Mouse (Mus musculus): ENCODE measurements around the gene Map1b. TPM values are rescaled to one million over a fixed set of nuclear protein-coding genes. Genes with fewer than 3 reads are reported as not detected.

Gene Map1b
- polyA plus RNA-seq, 2 experiments = 0.19 to 1.7 TPM

DNA sequence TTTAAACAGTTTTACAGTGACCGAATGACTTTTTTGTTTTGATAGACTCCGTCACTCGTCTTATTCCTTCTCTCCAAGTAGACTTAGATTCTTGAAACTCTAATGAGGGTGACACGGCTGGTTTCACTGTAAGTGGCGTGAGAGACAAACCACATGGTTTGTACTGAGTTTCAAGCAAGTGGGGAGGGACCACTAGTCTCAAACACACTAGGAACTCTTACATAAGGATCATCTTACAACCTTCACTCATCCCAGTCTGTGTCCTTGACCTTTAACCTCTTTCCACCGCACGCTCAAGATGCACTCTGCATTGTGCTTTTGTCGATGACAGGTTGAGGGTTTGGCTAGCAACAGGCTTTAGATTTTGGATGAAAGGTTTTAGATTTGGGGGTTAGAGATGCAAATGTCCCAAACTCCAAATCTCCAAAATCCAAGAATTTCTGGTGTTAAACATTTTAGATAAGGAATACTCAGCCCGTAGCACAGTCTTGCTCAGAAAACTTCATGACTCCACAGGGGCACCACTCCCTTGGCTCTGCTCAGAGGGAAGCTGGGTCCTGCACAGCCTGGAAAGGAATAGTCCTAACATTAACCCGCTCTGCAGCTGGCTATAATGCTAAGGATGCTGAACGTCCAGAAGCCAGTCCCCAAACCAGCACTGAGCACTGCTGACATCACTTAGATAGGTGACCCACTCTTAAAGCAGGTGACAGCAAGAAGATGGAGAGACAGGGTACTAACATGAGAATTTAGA, 10.3 kb downstream of the Map1b start:
- TF ChIP-seq EP300 (IDR thresholded peaks at IDR 0.05; ENCODE audit: low read depth) (no peak), CTCF (IDR thresholded peaks at IDR 0.05; ENCODE audit: low read depth) (no peak)
- DNase-seq (ENCODE audit: low read depth in 3 of 3, low spot score in 3 of 3) = no peak
- Histone ChIP-seq H3K9ac (replicated peaks) (no peak overlapping the region), H3K4me2 (ENCODE audit: low read depth) (no peak overlapping the region), H3K4me3 (ENCODE audit: insufficient read depth in 1 of 2, low read depth in 2 of 2, low read length in 2 of 2) (no peak overlapping the region), H3K27me3 (ENCODE audit: control insufficient read depth, insufficient read depth, low read length) (no peaks in the 10 kb centered on the region), H3K9me3 (ENCODE audit: control insufficient read depth, low read length) (no peaks in the 10 kb centered on the region), H3K36me3 (replicated peaks; ENCODE audit: control insufficient read depth, insufficient read depth, low read depth) (no peaks in the 10 kb centered on the region), H3K27ac (no peak overlapping the region), H3K4me1 (replicated peaks; ENCODE audit: control insufficient read depth in 2 of 2, insufficient read depth in 2 of 2, low read length in 1 of 2) (no peaks in the 10 kb centered on the region)
- no peak for ATAC-seq (ENCODE audit: insufficient read depth)
- 64% methylated on average over 11 of the region's 11 CpGs for WGBS (ENCODE audit: insufficient replicate concordance)

DNA sequence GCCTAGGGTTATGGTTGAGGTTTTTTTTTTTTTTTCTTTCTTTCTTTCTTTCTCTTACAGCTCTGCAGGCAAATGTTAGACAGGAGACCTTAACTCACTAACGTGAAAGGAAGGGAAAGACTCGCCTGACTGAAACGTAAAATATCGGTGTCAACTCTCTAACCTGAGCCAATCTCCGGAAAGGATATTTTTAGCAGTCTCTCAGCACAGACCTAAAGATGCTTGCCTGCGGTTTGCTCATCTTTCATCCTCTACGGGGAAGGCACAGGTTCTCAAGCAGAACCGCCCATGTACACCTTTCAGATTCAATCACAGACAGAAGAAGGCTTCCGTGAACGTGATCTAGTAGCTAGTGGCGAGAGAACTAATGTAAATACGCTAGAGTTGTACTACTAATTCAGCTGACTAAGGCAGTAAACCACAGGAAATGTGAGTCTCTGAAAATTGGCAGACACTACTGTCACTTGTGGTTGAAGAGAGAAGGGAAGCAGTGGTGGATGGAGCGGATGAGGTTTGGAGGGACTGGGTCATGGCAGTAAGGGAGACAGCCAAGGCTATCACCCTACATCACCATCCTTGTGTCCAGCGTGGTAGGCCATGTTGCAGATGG, 12.9 kb downstream of the Map1b start:
- Histone ChIP-seq H3K9ac (replicated peaks) (no peak overlapping the region), H3K36me3 (replicated peaks; ENCODE audit: control insufficient read depth, insufficient read depth, low read depth) (no peaks in the 10 kb centered on the region), H3K27ac (no peak overlapping the region), H3K4me1 (replicated peaks; ENCODE audit: control insufficient read depth in 2 of 2, insufficient read depth in 2 of 2, low read length in 1 of 2) (no peaks in the 10 kb centered on the region), H3K4me3 (ENCODE audit: insufficient read depth in 1 of 2, low read depth in 2 of 2, low read length in 2 of 2) (no peak overlapping the region), H3K27me3 (ENCODE audit: control insufficient read depth, insufficient read depth, low read length) (no peaks in the 10 kb centered on the region), H3K9me3 (ENCODE audit: control insufficient read depth, low read length) (no peaks in the 10 kb centered on the region), H3K4me2 (ENCODE audit: low read depth) (no peak overlapping the region)
- ATAC-seq (ENCODE audit: insufficient read depth) = no peak
- TF ChIP-seq EP300 (IDR thresholded peaks at IDR 0.05; ENCODE audit: low read depth) = no peak
- no peak for TF ChIP-seq CTCF (IDR thresholded peaks at IDR 0.05; ENCODE audit: low read depth)
- no peak for DNase-seq (ENCODE audit: low read depth in 3 of 3, low spot score in 3 of 3)
- WGBS (ENCODE audit: insufficient replicate concordance) = 23% methylated on average over 14 of the region's 14 CpGs

- no peak overlapping the region for H3K4me2 ChIP-seq (ENCODE audit: low read depth)
- 25% methylated on average over 7 of the region's 7 CpGs for WGBS (ENCODE audit: insufficient replicate concordance)
- DNase-seq (ENCODE audit: low read depth in 3 of 3, low spot score in 3 of 3) (peak in 1 of 3 experiments; percentile 9), ATAC-seq (ENCODE audit: insufficient read depth) (no peak)
- H3K27me3 ChIP-seq (ENCODE audit: control insufficient read depth, insufficient read depth, low read length) = no peaks in the 10 kb centered on the region
- no peak overlapping the region for H3K27ac ChIP-seq
- TF ChIP-seq CTCF (IDR thresholded peaks at IDR 0.05; ENCODE audit: low read depth) (no peak), EP300 (IDR thresholded peaks at IDR 0.05; ENCODE audit: low read depth) (no peak)
- no peak overlapping the region for H3K4me3 ChIP-seq (ENCODE audit: insufficient read depth in 1 of 2, low read depth in 2 of 2, low read length in 2 of 2)
- no peaks in the 10 kb centered on the region for H3K4me1 ChIP-seq (replicated peaks; ENCODE audit: control insufficient read depth in 2 of 2, insufficient read depth in 2 of 2, low read length in 1 of 2)
- no peaks in the 10 kb centered on the region for H3K9me3 ChIP-seq (ENCODE audit: control insufficient read depth, low read length)
- H3K9ac ChIP-seq (replicated peaks) = no peak overlapping the region
- no peaks in the 10 kb centered on the region for H3K36me3 ChIP-seq (replicated peaks; ENCODE audit: control insufficient read depth, insufficient read depth, low read depth)
Observed at GRCm38 (mm10) chr13:99502911-99503310, 13.4 kb downstream of the Map1b start.

GRCm38 (mm10) chr13:99502126-99502744, 14.1 kb downstream of the Map1b start:
- ATAC-seq (ENCODE audit: insufficient read depth) (no peak), DNase-seq (ENCODE audit: low read depth in 3 of 3, low spot score in 3 of 3) (no peak)
- Histone ChIP-seq H3K9me3 (ENCODE audit: control insufficient read depth, low read length) (no peaks in the 10 kb centered on the region), H3K36me3 (replicated peaks; ENCODE audit: control insufficient read depth, insufficient read depth, low read depth) (no peaks in the 10 kb centered on the region), H3K4me1 (replicated peaks; ENCODE audit: control insufficient read depth in 2 of 2, insufficient read depth in 2 of 2, low read length in 1 of 2) (no peaks in the 10 kb centered on the region), H3K4me3 (ENCODE audit: insufficient read depth in 1 of 2, low read depth in 2 of 2, low read length in 2 of 2) (no peak overlapping the region), H3K4me2 (ENCODE audit: low read depth) (no peak overlapping the region), H3K27me3 (ENCODE audit: control insufficient read depth, insufficient read depth, low read length) (no peaks in the 10 kb centered on the region), H3K9ac (replicated peaks) (no peak overlapping the region), H3K27ac (no peak overlapping the region)
- no peak for TF ChIP-seq CTCF (IDR thresholded peaks at IDR 0.05; ENCODE audit: low read depth)
- no peak for TF ChIP-seq EP300 (IDR thresholded peaks at IDR 0.05; ENCODE audit: low read depth)
- WGBS (ENCODE audit: insufficient replicate concordance) = 42% methylated on average over 13 of the region's 13 CpGs

DNA sequence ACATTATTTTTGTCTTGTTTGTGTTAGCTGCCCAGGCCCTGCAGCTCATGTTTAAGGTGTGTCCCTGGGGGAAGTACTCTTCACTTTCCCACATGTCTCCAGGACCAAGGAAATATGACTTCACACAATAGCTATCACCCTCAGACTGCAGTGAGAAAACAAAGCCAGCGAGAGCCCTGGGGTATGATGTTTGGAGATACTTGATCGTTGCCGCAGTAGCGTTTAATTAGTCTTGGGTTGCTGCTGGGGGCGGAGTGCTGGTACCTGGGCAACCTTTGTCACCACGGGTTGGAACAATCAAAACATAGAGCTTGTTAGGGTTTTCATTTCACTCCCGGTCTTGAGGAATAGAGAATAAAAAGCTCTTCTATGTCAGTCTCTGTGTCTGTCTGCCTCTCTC, 14.9 kb downstream of the Map1b start:
- no peak for ATAC-seq (ENCODE audit: insufficient read depth)
- TF ChIP-seq EP300 (IDR thresholded peaks at IDR 0.05; ENCODE audit: low read depth) (no peak), CTCF (IDR thresholded peaks at IDR 0.05; ENCODE audit: low read depth) (no peak)
- WGBS (ENCODE audit: insufficient replicate concordance) = 69% methylated on average over 7 of the region's 7 CpGs

More for the DNA sequence above, 14.9 kb downstream of the Map1b start:
- Histone ChIP-seq H3K4me2 (ENCODE audit: low read depth) (no peak overlapping the region), H3K9me3 (ENCODE audit: control insufficient read depth, low read length) (no peaks in the 10 kb centered on the region), H3K27ac (no peak overlapping the region), H3K27me3 (ENCODE audit: control insufficient read depth, insufficient read depth, low read length) (no peaks in the 10 kb centered on the region), H3K9ac (replicated peaks) (no peak overlapping the region), H3K36me3 (replicated peaks; ENCODE audit: control insufficient read depth, insufficient read depth, low read depth) (no peaks in the 10 kb centered on the region), H3K4me1 (replicated peaks; ENCODE audit: control insufficient read depth in 2 of 2, insufficient read depth in 2 of 2, low read length in 1 of 2) (no peaks in the 10 kb centered on the region), H3K4me3 (ENCODE audit: insufficient read depth in 1 of 2, low read depth in 2 of 2, low read length in 2 of 2) (no peak overlapping the region)
- no peak for DNase-seq (ENCODE audit: low read depth in 3 of 3, low spot score in 3 of 3)

Measured in liver, embryonic 14.5 days (tissue).